21 mouse cellular contexts compared by ENCODE assay signal in the genomic region with DNA sequence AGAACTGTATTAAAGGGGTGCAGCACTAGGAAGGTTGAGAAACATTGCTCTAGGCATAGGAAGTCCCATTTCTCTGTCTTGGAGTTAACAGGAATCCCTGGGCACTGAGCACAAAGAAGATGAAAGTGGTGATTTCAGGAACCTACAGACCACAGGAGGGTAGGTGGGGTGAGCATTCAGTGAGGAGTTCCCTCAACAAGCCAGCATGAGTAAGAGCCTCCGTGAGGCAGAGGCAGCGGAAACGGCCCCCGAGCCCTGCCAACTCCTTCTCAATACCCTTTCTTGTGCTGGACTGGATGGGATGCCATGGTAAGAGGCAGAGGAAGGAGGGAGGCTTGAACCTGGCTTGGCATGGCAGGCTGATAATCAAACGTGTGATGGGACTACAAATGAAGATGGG.
DNase-seq lines count a peak whose midpoint lies in the region; ATAC-seq lines count a peak whose summit lies in the region.
"Had no signal": no experiment of that assay in that cellular context is flagged by ENCODE, and none has a peak within 500 bp of the region (broad histone marks: within the 10 kb centered on the region; RNA-seq: fewer than 3 reads in every experiment).

No protein-coding gene starts in this region.

- intact Hi-C loops in heart, postnatal 10 days (cut with DNase I): no loop called here
- intact Hi-C loops in left cerebral cortex, postnatal 36 days (cut with DNase I): no loop called here

- DNase-seq in heart, adult 11 months: peak; percentile 76
- no peak for DNase-seq in heart, postnatal 10 days
- no peak for DNase-seq in yolk sac, embryonic 10.5 days (ENCODE audit: low spot score)
- no peak for DNase-seq in left cerebral cortex, postnatal 36 days (ENCODE audit: low spot score in 2 of 2)
- DNase-seq: adrenal gland, adult 8-10 months; adrenal gland, postnatal 14 days; adrenal gland, postnatal 36 days; B cell, adult 2 months; cerebellum, adult 11-12 months; cerebellum, adult 2 months; cerebellum, adult 9-10 months; cerebellum, postnatal 10 days; cerebellum, postnatal 25 days; embryo, embryonic 11 days had no signal

- peak; percentile 34; the same call in 1 of the 2 replicates for ATAC-seq in common myeloid progenitor, adult 5-6 weeks (replicated peaks; ENCODE audit: low read depth, poor library complexity, severe bottlenecking)
- peak; percentile 74 for ATAC-seq in megakaryocyte, adult 5-6 weeks (ENCODE audit: poor library complexity, severe bottlenecking)
- ATAC-seq: activated CD4-positive, CD25-positive, alpha-beta regulatory T cell, adult 4 months; CD4-positive, CD25-positive, alpha-beta regulatory T cell, adult 4 months; forebrain, embryonic 14.5 days; forebrain, embryonic 16.5 days; Patski had no signal
